Mouse (Mus musculus) bone marrow macrophage, adult 2 months (primary cell): ENCODE results near the gene Pmm2.

Experiments used
- CTCF ChIP-seq: IDR thresholded peaks from 2 replicates; pipeline ENCODE4 v1.5.1; 2012; ENCODE audit warnings: low read depth, mild to moderate bottlenecking, low read length, moderate library complexity
- POLR2A ChIP-seq: IDR thresholded peaks from 2 replicates; pipeline ENCODE4 v1.6.1; 2012; ENCODE audit warnings: mild to moderate bottlenecking, low read depth, low read length, borderline replicate concordance

GRCm38 (mm10) chr16:8613447-8613846 is 24.0 kb upstream of the Pmm2 start:
- no peak for TF ChIP-seq POLR2A
- TF ChIP-seq CTCF: no peak
